Mouse (Mus musculus): Measurements from ENCODE around the gene Rpl36al.

The Rpl36al gene

DNA sequence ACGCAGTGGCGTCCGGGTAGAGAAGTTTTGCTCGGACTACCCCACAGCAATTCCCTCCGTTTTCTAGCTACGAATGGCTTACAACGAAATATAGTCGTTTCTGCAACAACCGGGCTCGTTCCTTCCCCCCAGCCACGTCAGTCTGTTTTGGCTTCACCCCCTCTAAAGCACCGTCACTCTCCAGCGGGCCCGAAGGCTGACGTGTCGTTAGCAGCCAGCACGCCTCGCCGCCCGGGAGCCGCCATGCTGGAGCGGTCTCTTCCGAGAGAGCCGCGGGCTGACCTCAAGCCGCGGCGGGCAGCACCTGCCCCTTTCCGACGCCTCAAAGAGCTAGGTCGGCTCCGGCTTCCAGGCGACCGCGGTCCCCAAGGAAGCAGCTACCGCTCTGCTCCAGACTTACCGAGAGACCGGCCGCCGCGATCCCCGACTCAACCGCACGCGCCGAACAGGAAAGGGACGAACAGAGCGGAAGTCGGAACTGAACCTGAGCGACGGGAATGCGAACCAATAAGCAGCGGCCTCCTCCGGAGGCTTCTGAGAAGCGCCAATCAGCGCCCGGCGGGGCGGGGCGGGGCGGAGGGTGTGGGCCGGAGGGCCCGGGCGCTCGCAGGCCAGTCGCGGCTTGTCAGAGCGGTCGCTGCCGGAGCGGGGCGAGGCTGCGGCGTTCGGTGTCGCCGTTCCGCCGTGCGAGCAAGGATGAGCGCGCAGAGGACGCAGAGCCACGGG, at the start of gene Rpl36al, which contains the start of gene Mgat2:
TSS of gene Rpl36al (minus strand) at position 501 of the 726 bp plus-strand sequence.
TSS of gene Mgat2 (plus strand) at position 575 of the 726 bp plus-strand sequence.
- peak; percentile 97 to 98 for DNase-seq (ENCODE audit: low spot score in 2 of 2)

DNA sequence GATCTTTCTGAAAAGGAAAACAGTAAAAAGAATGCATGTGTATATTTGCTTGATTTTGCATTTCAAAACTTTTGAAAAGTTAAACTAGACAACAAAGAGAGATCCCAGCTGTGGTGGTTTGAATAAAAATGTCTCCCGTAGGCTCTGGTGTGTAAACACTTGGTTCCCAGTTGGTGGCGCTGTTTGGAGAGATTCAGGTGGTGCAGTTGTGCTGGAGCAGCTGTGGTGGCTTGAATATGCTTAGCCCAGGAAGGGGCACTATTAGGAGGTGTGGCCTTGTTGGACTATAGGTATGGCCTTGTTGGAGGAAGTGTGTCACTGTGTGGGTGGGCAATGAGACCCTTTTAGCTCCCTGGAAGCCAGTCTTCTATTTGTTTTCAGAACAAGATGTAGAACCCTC, 45.4 kb upstream of the Rpl36al start:
- no peak for DNase-seq (ENCODE audit: low spot score in 2 of 2)

- peak; percentile 59 to 64 for DNase-seq (ENCODE audit: low spot score in 2 of 2)
Measured at GRCm38 (mm10) chr12:69227776-69228466, 44.0 kb upstream of the Rpl36al start, which contains the start of gene Pole2. TSS of gene Pole2 (minus strand) at chr12:69228195.

- DNase-seq (ENCODE audit: low spot score in 2 of 2) = no peak
Measured at GRCm38 (mm10) chr12:69220613-69221277, 36.9 kb upstream of the Rpl36al start.

DNA sequence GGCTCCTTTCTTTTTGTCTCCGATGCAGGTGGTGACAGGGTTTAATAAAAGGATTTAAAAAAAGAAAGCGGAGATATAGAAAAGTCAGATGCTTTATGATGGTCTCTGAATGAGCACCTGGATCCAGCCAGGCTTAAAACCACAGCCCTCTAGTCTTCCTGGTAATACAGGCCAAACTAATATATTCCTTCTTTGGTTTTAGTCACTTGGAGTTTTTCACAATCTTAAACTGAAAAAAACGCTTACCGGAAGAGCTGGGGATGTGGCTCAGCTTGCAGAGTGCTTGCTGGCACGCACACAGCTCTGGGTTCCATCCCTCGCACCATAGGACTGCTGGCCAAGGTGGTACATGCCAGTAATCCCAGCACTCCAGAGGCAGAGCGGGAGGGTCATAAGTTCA, 32.7 kb upstream of the Rpl36al start:
- no peak for DNase-seq (ENCODE audit: low spot score in 2 of 2)

- peak; percentile 26 to 47 for DNase-seq (ENCODE audit: low spot score in 2 of 2)
Measured at GRCm38 (mm10) chr12:69215000-69215785, 31.3 kb upstream of the Rpl36al start.

GRCm38 (mm10) chr12:69214393-69214792, 30.5 kb upstream of the Rpl36al start:
- no peak for DNase-seq (ENCODE audit: low spot score in 2 of 2)

DNA sequence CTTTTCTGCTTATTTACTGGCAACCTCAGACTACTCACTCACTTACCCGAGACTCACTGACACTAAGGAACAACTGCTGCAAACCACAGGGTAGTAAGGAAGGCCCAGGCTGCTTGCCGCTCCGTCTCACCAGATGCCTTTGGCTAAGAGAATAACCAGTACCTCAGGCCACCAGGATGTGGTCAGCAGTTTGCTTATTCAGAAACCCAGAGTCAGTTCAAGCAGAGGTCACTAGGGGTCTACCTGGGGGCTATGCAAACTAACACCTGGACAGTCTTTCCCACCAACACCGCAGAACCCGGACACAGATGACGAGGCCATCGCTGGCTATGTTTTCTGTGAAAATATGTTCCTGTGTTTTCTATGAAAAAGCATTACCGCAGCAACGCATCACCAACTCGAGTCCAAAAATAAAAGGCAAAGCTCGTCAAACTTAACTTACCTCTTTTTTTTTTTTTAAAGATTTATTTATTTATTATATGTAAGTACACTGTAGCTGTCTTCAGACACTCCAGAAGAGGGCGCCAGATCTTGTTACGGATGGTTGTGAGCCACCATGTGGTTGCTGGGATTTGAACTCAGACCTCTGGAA, 29.4 kb upstream of the Rpl36al start:
- DNase-seq (ENCODE audit: low spot score in 2 of 2) = no peak

- no peak for DNase-seq (ENCODE audit: low spot score in 2 of 2)
Measured at GRCm38 (mm10) chr12:69211057-69211456, 27.2 kb upstream of the Rpl36al start.

GRCm38 (mm10) chr12:69210056-69210979, 26.4 kb upstream of the Rpl36al start:
- no peak for DNase-seq (ENCODE audit: low spot score in 2 of 2)

GRCm38 (mm10) chr12:69208520-69208919, 24.6 kb upstream of the Rpl36al start:
- no peak for DNase-seq (ENCODE audit: low spot score in 2 of 2)

GRCm38 (mm10) chr12:69207926-69208325, 24.0 kb upstream of the Rpl36al start:
- DNase-seq (ENCODE audit: low spot score in 2 of 2) = no peak

DNA sequence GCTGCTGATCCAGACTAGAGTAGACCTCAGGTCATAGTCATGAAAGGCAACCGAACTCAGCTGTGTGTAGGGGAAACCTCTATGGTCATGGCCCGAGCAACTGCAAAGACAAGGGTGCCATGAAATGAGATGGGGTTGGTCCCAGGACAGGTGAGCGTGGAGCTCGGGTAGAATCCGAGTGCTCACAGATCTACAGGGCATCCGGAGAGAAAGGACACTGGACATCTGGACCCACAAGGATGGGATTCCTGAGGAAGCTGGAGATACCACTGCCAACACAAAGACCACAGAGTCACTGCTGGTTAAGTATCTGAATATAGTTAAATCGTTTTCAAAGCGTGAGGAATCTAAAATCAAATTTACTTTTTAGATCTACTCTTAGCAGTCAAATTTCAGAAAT, 23.5 kb upstream of the Rpl36al start:
- no peak for DNase-seq (ENCODE audit: low spot score in 2 of 2)

DNA sequence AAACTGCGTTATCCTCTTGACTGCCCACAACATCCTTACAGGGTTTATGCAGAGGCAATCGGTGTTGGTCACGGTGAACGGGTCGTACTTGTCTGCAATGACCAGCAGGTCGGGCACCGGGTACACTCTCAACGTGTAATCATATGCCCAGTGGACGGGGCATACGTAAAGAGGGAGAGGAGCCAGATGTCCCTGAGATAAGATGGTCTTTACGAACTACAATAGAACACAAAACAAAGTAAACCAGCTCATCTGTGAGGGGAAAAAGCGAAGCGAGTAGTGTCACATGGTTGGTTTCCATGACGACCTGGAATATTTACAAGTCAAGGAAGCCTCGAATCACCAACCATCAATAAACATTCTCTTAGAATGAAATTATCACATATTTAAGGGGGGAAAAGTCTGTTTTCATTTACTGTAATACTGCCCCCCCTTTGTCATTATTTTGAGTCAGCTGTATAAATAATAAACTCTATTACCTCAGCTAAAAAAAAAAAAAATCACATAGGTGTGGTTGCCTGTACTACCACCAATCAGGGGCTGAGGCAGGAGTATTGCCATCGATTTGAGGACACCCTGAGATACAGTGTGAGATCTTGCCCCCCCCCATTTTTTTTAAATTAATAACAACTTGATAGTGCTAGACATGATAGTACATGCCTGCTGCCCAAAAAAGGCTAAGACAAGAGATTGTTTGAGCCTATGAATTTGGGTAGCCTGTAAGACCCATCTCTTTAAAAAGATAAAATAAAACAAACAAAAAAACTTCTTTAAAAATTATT, 20.4 kb upstream of the Rpl36al start, which contains the start of gene Gm49384:
TSS of gene Gm49384 (minus strand) at position 216 of the 782 bp plus-strand sequence.
- DNase-seq (ENCODE audit: low spot score in 2 of 2) = no peak

DNA sequence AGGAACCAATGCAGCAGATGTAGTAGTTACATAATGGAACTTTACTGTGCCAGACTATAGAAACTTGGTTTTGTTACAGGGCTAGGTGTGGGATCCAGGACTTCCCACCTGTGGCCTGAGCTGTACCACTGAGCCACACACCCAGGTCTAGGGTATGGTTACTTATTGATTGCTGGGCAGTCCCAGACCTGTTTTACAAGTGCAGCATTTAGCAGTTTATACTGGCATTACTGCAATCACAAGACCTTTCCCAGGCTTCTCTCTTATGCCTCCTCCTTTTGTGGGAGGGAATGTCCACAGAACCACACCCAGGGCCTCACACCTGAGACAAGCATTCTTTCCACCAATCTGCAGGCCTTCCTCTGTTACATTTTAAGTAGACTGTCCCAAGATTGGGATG, 15.1 kb upstream of the Rpl36al start:
- DNase-seq (ENCODE audit: low spot score in 2 of 2) = no peak

GRCm38 (mm10) chr12:69198164-69198535, 14.3 kb upstream of the Rpl36al start, which contains the start of gene Dnaaf2:
TSS of gene Dnaaf2 (minus strand) at chr12:69198429.
- peak; percentile 52 to 61 for DNase-seq (ENCODE audit: low spot score in 2 of 2)

- DNase-seq (ENCODE audit: low spot score in 2 of 2) = peak; percentile 11 to 22
Measured at GRCm38 (mm10) chr12:69197378-69198163, 13.7 kb upstream of the Rpl36al start.

All from right cerebral cortex, postnatal 36 days (tissue).